Mouse (Mus musculus) fat pad, adult 2 months (tissue): Measurements from ENCODE around the gene Slc7a8.

Experiments used
- DNase-seq: peaks from one replicate; pipeline ENCODE4 v3.0.0-alpha.2; 2011; ENCODE audit warnings: low read depth, low spot score; ENCODE audit errors: extremely low read depth

Slc7a8 gene

GRCm38 (mm10) chr14:54705844-54706243, 75.9 kb downstream of the Slc7a8 start:
- no peak for DNase-seq

- no peak for DNase-seq
Measured at GRCm38 (mm10) chr14:54703207-54703606, 78.5 kb downstream of the Slc7a8 start.

DNA sequence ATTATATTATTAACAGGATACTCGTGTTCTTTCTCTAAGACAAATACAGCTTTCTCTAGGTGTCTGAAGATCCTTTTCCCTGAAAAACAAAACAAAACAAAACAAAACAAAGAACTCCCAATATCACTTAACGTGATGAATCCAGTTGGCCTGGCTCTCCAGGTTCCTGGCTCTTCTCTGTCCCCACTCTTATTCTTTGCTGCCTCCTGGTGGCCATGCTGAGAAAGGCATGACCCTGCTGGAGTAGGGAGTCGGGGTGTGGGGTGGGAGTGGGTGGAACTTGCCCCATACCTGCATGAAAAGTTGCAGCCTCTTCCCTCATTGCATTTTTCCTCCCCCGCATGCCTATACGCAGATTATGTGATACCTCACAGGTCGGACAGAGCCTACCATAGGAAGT, 80.4 kb downstream of the Slc7a8 start:
- DNase-seq = no peak

DNA sequence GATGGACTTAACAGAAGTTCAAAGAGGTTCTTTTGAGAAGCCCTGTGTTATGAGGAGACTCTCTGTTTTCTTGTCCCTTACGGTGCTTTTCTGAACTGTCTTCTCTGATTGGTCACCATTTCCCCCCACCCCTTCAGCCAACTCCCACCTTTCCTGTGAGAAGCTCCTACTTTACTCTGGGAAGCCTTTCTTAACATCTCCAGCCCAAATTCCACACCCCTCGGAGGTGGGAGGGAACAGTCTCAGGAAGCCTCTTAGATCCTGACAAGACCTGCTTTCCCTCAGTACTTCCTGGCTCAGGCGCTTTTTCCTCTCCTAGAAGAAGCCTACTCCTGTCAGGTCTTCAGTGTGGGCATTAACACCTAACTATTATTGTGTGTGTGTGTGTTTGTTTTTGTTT, 82.2 kb downstream of the Slc7a8 start:
- no peak for DNase-seq

DNA sequence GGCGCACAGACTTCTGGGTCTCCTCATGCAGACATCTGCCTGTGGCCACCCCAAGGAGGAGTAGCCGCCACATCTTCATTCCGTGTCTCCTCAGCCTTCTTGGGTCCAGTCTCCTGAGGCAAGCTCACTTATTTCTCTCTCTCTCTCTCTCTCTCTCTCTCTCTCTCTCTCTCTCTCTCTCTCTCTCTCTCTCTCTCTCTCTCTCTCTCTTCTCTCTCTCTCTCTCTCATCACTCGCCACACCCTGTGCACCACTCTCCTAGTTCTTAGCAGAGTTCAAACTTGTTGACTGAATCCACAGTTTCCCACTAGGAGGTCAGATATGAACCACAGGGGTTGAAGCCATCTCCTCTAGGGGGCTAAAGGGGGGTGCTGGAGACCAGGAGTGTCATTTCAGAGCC, 83.0 kb downstream of the Slc7a8 start, which contains the start of gene Gm29776:
TSS of gene Gm29776 (minus strand) at position 101 of the 400 bp plus-strand sequence.
- DNase-seq = no peak

DNA sequence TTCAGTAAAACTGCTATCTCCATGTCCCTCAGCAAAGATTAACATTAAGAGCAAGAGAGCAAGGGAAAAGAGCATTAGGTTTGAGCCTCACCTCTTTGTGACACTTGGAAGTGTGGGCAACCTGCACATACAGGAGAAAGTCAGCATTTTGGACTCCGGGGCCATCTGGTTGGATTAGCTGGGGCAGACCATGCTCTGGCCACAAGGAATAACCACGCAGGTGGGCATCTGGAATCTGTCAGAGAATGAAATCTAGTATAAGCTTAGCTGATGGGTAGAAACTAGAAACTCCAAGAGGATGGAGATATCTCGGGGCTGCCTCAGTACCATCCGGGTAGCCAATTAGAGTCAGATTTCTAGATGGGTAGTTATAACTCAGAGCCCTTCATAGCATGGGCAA, 85.0 kb downstream of the Slc7a8 start:
- DNase-seq = no peak

- DNase-seq = no peak
Measured at GRCm38 (mm10) chr14:54695042-54695441, 86.7 kb downstream of the Slc7a8 start.

- no peak for DNase-seq
Measured at GRCm38 (mm10) chr14:54687251-54687650, 94.5 kb downstream of the Slc7a8 start.

DNA sequence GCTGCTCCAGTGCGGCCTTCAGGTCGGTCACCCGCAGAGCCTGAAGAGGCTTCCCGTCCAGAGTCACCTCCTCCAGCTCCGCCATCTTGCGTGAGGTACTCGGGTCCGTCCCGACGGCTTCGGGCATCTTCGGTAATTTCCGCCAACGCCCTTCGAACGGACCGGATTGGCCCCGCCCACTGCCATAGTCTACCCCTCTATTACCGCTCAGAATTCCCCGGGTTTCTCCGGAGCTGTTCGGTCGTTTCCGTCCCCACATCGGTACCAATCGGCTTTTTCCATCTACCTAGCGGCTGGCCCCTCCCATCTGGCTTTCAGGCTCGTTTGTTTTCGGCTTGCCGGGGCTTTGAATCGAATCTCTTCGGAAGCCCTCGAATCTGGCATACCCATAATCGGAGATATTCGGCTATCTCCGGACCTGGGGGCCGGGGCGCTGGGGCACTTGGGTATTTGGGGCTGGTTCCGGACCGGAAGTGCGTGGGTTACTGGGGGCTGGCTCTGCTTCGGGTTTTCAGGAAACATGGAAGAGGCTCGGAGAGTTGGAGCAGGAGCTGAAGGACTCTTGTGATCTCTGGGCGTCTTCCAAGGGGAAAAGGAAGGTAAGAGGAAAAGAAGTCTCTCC, 95.1 kb downstream of the Slc7a8 start, which contains the start of gene Acin1:
TSS of gene Acin1 (minus strand) at position 410 of the 622 bp plus-strand sequence.
- peak; percentile 82 for DNase-seq

DNA sequence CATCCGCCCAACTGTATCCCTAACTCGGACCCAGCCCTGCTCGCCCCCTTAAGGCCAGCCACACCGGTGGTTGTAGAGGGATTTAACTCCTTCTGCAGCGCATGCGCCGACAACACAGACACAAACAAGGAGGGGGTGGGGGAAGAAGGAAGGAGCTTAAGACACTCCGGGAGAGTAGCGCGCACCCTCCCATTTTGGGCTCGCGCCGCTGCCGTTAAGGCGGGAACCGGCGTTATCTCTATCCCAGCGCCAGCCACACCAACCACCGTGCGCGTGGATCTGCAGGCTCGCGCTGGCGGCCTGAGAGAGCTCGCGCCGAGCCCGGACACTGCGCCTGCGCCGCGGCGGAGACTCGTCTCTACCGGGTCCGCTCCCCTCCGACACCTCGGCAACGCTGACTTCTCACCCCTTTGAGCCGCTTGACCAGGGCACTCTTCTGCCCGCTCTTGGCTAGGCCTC, 95.7 kb downstream of the Slc7a8 start, which contains the start of gene 1700123O20Rik:
TSS of gene 1700123O20Rik (plus strand) at position 154 of the 459 bp plus-strand sequence.
- DNase-seq = no peak

- no peak for DNase-seq
Measured at GRCm38 (mm10) chr14:54685471-54685870, 96.3 kb downstream of the Slc7a8 start.

GRCm38 (mm10) chr14:54682396-54682795, 99.3 kb downstream of the Slc7a8 start:
- DNase-seq = no peak

DNA sequence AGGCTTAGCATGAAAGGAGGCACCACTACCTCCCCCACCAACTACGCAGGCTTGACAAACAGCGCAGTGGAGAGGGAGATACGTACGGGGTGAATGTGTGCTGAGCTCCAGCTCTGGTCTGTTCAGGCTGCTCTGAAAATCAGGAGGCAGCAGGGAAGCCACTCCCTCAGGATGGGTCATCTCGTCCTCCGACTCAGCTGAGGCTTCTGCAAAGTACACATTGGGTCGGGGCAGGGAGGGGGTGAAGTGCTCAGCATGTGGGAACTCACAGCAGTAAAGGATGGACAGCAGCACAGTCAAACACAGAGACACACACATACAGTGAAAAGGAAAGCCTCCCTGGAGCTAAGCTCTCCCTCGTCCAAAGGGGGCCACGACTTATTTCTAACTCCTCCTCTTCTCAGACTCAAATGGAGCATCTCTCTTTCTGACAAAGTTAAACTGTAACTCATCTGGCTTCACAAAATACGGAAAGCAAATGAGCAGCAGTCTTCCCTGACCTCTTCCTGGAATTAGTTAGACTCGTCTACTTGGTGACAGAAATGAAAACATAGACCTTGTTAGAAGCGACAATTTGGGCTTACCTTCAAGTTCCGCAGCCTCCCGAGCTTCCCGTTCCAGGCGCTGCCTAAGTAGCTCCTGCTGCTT, 103.0 kb downstream of the Slc7a8 start:
- no peak for DNase-seq

DNA sequence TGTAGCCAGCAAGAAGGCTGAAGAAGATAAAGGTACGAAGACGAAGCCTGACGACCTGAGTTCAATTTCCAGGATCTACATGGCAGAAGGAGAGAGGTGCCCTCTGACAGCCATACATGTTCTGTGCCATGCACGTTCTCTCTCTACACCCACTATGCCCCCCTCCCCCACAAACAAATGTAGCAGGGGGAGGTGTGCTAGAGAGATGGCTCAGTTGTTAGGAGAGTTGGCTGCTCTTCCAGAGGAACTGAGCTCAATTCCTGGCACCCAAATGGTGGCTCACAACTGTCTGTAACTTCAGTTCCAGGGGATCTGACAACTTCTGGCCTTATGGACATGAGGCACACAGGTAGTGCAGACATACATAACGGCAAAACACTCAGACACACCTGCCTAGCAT, 105.5 kb downstream of the Slc7a8 start:
- no peak for DNase-seq

- no peak for DNase-seq
Measured at GRCm38 (mm10) chr14:54674317-54674716, 107.4 kb downstream of the Slc7a8 start.
